Mouse (Mus musculus) CH12.LX (cell line): Measurements from ENCODE around the gene Pkm. TPM values are rescaled to one million over a fixed set of nuclear protein-coding genes. Genes with fewer than 3 reads are reported as not detected.

Source experiments
- DNase-seq: peaks from one replicate; pipeline ENCODE4 v3.0.0-alpha.2; 2013; ENCODE audit errors: extremely low read depth
- H3K27ac ChIP-seq: 2 replicates; pipeline ENCODE4 v1.5.1; 2012; ENCODE audit warnings: low read depth, mild to moderate bottlenecking, control low read depth, moderate library complexity; ENCODE audit not compliant: insufficient read depth
- H3K27me3 ChIP-seq: replicated peaks from 2 replicates; pipeline ENCODE3; 2012; ENCODE audit warnings: inconsistent platforms
- H3K36me3 ChIP-seq, 2 experiments: replicated peaks in 1 of 2; 2 replicates each; pipeline versions ENCODE3 to v1.6.1; 2012; ENCODE audit warnings: inconsistent platforms in 1 of 2, low read length in 1 of 2, mild to moderate bottlenecking in 1 of 2, mixed read lengths in 1 of 2, moderate library complexity in 1 of 2; ENCODE audit not compliant: control insufficient read depth in 1 of 2, insufficient read depth in 1 of 2
- H3K4me1 ChIP-seq, 2 experiments: 2 replicates each; pipeline ENCODE4 v1.6.1; 2012; ENCODE audit warnings: inconsistent platforms in 1 of 2, moderate library complexity in 1 of 2; ENCODE audit not compliant: insufficient read depth in 2 of 2, control insufficient read depth in 1 of 2
- H3K4me2 ChIP-seq: 2 replicates; pipeline ENCODE4 v1.6.1; 2012; ENCODE audit warnings: low read depth, mild to moderate bottlenecking, control low read depth; ENCODE audit not compliant: poor library complexity, insufficient read depth, severe bottlenecking
- H3K4me3 ChIP-seq, 3 experiments: fragments of 150-350 bp in 1 of 3; sonication (generic) in 1 of 3; replicated peaks in 1 of 3; 2 replicates each; pipeline versions ENCODE3 to v1.5.1; 2011 to 2012; ENCODE audit warnings: low read depth in 2 of 3, low read length in 2 of 3, mild to moderate bottlenecking in 2 of 3, moderate library complexity in 2 of 3, control low read depth in 1 of 3, improper control_type of control experiment in 1 of 3, inconsistent platforms in 1 of 3, mixed read lengths in 1 of 3; ENCODE audit not compliant: poor library complexity in 1 of 3
- H3K79me2 ChIP-seq: replicated peaks from 2 replicates; pipeline ENCODE4 v1.6.1; 2012; ENCODE audit warnings: mild to moderate bottlenecking, moderate library complexity; ENCODE audit not compliant: control insufficient read depth, poor library complexity, insufficient read depth, severe bottlenecking; ENCODE audit errors: extremely low read depth
- H3K9ac ChIP-seq: 2 replicates; pipeline ENCODE4 v1.6.1; 2012; ENCODE audit warnings: low read depth, mild to moderate bottlenecking, control low read depth, moderate library complexity; ENCODE audit not compliant: insufficient read depth
- H3K9me3 ChIP-seq: replicated peaks from 2 replicates; pipeline ENCODE3; 2012; ENCODE audit warnings: low read length, inconsistent platforms, mixed read lengths
- CHD1 ChIP-seq: IDR thresholded peaks from 2 replicates; pipeline ENCODE4 v1.6.1; 2012; ENCODE audit warnings: low read depth, low read length, improper control_type of control experiment, inconsistent platforms
- CHD2 ChIP-seq: IDR thresholded peaks from 2 replicates; pipeline ENCODE4 v1.6.1; 2011; ENCODE audit warnings: low read length, improper control_type of control experiment
- ELF1 ChIP-seq: IDR thresholded peaks from 2 replicates; pipeline ENCODE4 v1.6.1; 2014; ENCODE audit warnings: low read depth, mild to moderate bottlenecking, inconsistent platforms, low read length, improper control_type of control experiment
- ETS1 ChIP-seq: conservative IDR thresholded peaks from 2 replicates; pipeline ENCODE4 v1.6.1; 2012; ENCODE audit warnings: low read depth, mild to moderate bottlenecking, inconsistent platforms, low read length, improper control_type of control experiment, moderate library complexity
- GABPA ChIP-seq: IDR thresholded peaks from 2 replicates; pipeline ENCODE4 v1.6.1; 2012; ENCODE audit warnings: low read depth, low read length, improper control_type of control experiment, inconsistent platforms; ENCODE audit not compliant: insufficient replicate concordance
- IRF4 ChIP-seq: IDR thresholded peaks from 2 replicates; pipeline ENCODE4 v1.6.1; 2014; ENCODE audit warnings: low read depth, mild to moderate bottlenecking, inconsistent platforms, low read length, improper control_type of control experiment
- JUN ChIP-seq: IDR thresholded peaks from 2 replicates; pipeline ENCODE4 v1.6.1; 2011; ENCODE audit warnings: low read depth, mild to moderate bottlenecking, low read length, improper control_type of control experiment, moderate library complexity; ENCODE audit not compliant: insufficient read depth
- KAT2A ChIP-seq: IDR thresholded peaks from 2 replicates; pipeline ENCODE4 v1.6.1; 2012; ENCODE audit warnings: low read length, improper control_type of control experiment, inconsistent platforms; ENCODE audit not compliant: insufficient replicate concordance
- MAX ChIP-seq: IDR thresholded peaks from 2 replicates; pipeline ENCODE4 v1.6.1; 2011; ENCODE audit warnings: low read length, improper control_type of control experiment
- MXI1 ChIP-seq: IDR thresholded peaks from 2 replicates; pipeline ENCODE4 v1.6.1; 2011; ENCODE audit warnings: mild to moderate bottlenecking, low read depth, low read length, improper control_type of control experiment
- MYC ChIP-seq: IDR thresholded peaks from 2 replicates; pipeline ENCODE4 v1.6.1; 2011; ENCODE audit warnings: low read depth, mild to moderate bottlenecking, improper control_type of control experiment, low read length
- NELFE ChIP-seq: IDR thresholded peaks from 2 replicates; pipeline ENCODE4 v1.6.1; 2011; ENCODE audit warnings: low read depth, low read length, improper control_type of control experiment
- NRF1 ChIP-seq: IDR thresholded peaks from 2 replicates; pipeline ENCODE4 v1.6.1; 2014; ENCODE audit warnings: low read depth, mild to moderate bottlenecking, inconsistent platforms, low read length, improper control_type of control experiment, moderate library complexity
- PAX5 ChIP-seq: IDR thresholded peaks from 2 replicates; pipeline ENCODE4 v1.6.1; 2012; ENCODE audit warnings: low read length, inconsistent platforms, mixed read lengths
- POLR2A ChIP-seq: IDR thresholded peaks from 2 replicates; pipeline ENCODE4 v1.6.1; 2011; ENCODE audit warnings: low read depth, mild to moderate bottlenecking, improper control_type of control experiment, low read length
- POLR2AphosphoS2 ChIP-seq: IDR thresholded peaks from 2 replicates; pipeline ENCODE4 v1.6.1; 2011; ENCODE audit warnings: low read depth, low read length, improper control_type of control experiment
- SMC3 ChIP-seq: IDR thresholded peaks from 2 replicates; pipeline ENCODE4 v1.6.1; 2011; ENCODE audit warnings: low read depth, low read length, improper control_type of control experiment
- TCF12 ChIP-seq: IDR thresholded peaks from 2 replicates; pipeline ENCODE4 v1.6.1; 2014; ENCODE audit warnings: low read depth, mild to moderate bottlenecking, inconsistent platforms, low read length, improper control_type of control experiment
- UBTF ChIP-seq: IDR thresholded peaks from 2 replicates; pipeline ENCODE4 v1.6.1; 2012; ENCODE audit warnings: low read depth, mild to moderate bottlenecking, inconsistent platforms, low read length, improper control_type of control experiment, moderate library complexity
- USF1 ChIP-seq: IDR thresholded peaks from 2 replicates; pipeline ENCODE4 v1.6.1; 2014; ENCODE audit warnings: low read depth, mild to moderate bottlenecking, inconsistent platforms, low read length, improper control_type of control experiment
- ZC3H11A ChIP-seq: IDR thresholded peaks from 2 replicates; pipeline ENCODE4 v1.6.1; 2012; ENCODE audit warnings: low read depth, mild to moderate bottlenecking, inconsistent platforms, low read length, improper control_type of control experiment
- ZKSCAN1 ChIP-seq: IDR thresholded peaks from 2 replicates; pipeline ENCODE4 v1.6.1; 2012; ENCODE audit warnings: low read depth, inconsistent platforms, low read length, improper control_type of control experiment, borderline replicate concordance
- ZNF384 ChIP-seq: IDR thresholded peaks from 2 replicates; pipeline ENCODE4 v1.6.1; 2012; ENCODE audit warnings: low read depth, low read length, improper control_type of control experiment, inconsistent platforms
- dilution Hi-C: fragments of 300-500 bp; cut with MboI; formaldehyde crosslinking; loops from 2 replicates; pipeline ENCODE4 v1.14.3; 2020; ENCODE audit warnings: low sequenced_read_pairs; ENCODE audit not compliant: extremely low pct_unique_long_range_greater_than_20kb, extremely low pct_ligation_motif_present
- in situ Hi-C: fragments of 300-500 bp; cut with MboI; formaldehyde crosslinking; loops from 3 replicates; pipeline ENCODE4 v1.14.3; 2019; ENCODE audit warnings: low sequenced_read_pairs, low pct_ligation_motif_present, low pct_unique_long_range_greater_than_20kb, mixed read lengths
- polyA plus RNA-seq: library from polyadenylated mRNA; unstranded; fragments of >175 nt; gene quantifications from 2 replicates; pipeline ENCODE4 v1.2.1, GENCODE M21; 2012; ENCODE audit warnings: low read depth; ENCODE audit not compliant: insufficient read length
- total RNA-seq, 2 experiments: library from RNA; depleted of rRNA; stranded (reverse); fragments of 300-350 nt in 1 of 2; fragments of >200 nt in 1 of 2; gene quantifications; 2 replicates each; pipeline ENCODE4 v1.2.3; 2012 to 2014

Gene Pkm
- total and polyA plus RNA-seq, 3 experiments: 1,827 to 2,828 (median 2,304) TPM

GRCm38 (mm10) chr9:59679678-59680533 is 23.7 kb downstream of the Pkm start, which contains the start of gene Gramd2 (continued):
- no peak for TF ChIP-seq NELFE
- TF ChIP-seq UBTF: no peak
- no peak for TF ChIP-seq MAX
- no peak for TF ChIP-seq JUN
- TF ChIP-seq TCF12: no peak
- no peak for TF ChIP-seq SMC3
- no peak for TF ChIP-seq PAX5
- peak; percentile 97 for TF ChIP-seq POLR2AphosphoS2
- TF ChIP-seq POLR2A: peak; percentile 50; the same call in 1 of the 2 replicates
- no peak for TF ChIP-seq ZNF384
- TF ChIP-seq USF1: no peak
- no peak for TF ChIP-seq NRF1
- TF ChIP-seq ETS1: no peak
- peak; percentile 77 for TF ChIP-seq CHD2
- no peak for TF ChIP-seq ZC3H11A
- TF ChIP-seq ELF1: no peak
- TF ChIP-seq GABPA: no peak
- TF ChIP-seq KAT2A: no peak
- no peak for TF ChIP-seq ZKSCAN1
- no peak for TF ChIP-seq MYC
- TF ChIP-seq IRF4: no peak
- TF ChIP-seq CHD1: no peak

GRCm38 (mm10) chr9:59680534-59680875 is 24.3 kb downstream of the Pkm start:
- dilution Hi-C loops: no loop called here
- H3K79me2 ChIP-seq: no peaks in the 10 kb centered on the region
- H3K36me3 ChIP-seq: peaks cover 35 to 41% of the 10 kb centered on the region in 2 experiments
- in situ Hi-C loops: no loop called here
- peaks cover 2% of the 10 kb centered on the region for H3K27me3 ChIP-seq
- no peak overlapping the region for H3K4me2 ChIP-seq
- H3K4me3 ChIP-seq: no peak overlapping the region
- TF ChIP-seq MXI1 (no peak), ZKSCAN1 (no peak), TCF12 (no peak), CHD2 (no peak), ZC3H11A (no peak), IRF4 (no peak)
- H3K9me3 ChIP-seq: no peaks in the 10 kb centered on the region
- H3K4me1 ChIP-seq: peaks cover 7 to 13% of the 10 kb centered on the region in 2 experiments; a peak in 3 of 4 replicates
- H3K27ac ChIP-seq: no peak overlapping the region
- DNase-seq: no peak
- no peak overlapping the region for H3K9ac ChIP-seq
